20 mouse cellular contexts compared by ENCODE assay signal in genomic region chr10:116930936-116931335, GRCm38 (mm10). TPM values are rescaled to one million over a fixed set of nuclear protein-coding genes. Genes with fewer than 3 reads are reported as not detected.
A peak's percentile ranks its signal among the peaks of the same experiment; 100 is the strongest.
DNase-seq lines count a peak whose midpoint lies in the region; ATAC-seq and TF ChIP-seq lines count a peak whose summit lies in the region.
"Had no signal": no experiment of that assay in that cellular context is flagged by ENCODE, and none has a peak within 500 bp of the region (broad histone marks: within the 10 kb centered on the region; RNA-seq: fewer than 3 reads in every experiment).

No protein-coding gene starts in this region.

- peak; percentile 61; the same call in 1 of the 2 replicates for ATAC-seq in liver, postnatal 0 days
- ATAC-seq: forebrain, embryonic 16.5 days; intestine, embryonic 16.5 days had no signal

- peaks cover 14% of the 10 kb centered on the region; the same call in 1 of the 2 replicates for H3K36me3 ChIP-seq in liver, postnatal 0 days (replicated peaks; ENCODE audit: insufficient read depth, low read length)

- DNase-seq in liver, postnatal 0 days: no peak
- no peak for DNase-seq in liver
- peak; percentile 38 for DNase-seq in R1 (ENCODE audit: low read depth, low spot score)
- DNase-seq in naive thymus-derived CD4-positive, alpha-beta T cell, adult 2 months (ENCODE audit: low read depth): peak; percentile 73
- peak; percentile 36 to 74 for DNase-seq in thymus, postnatal 36 days
- no peak for DNase-seq in frontal cortex, postnatal 36 days (ENCODE audit: low spot score in 2 of 2)
- DNase-seq in left cerebral cortex, postnatal 36 days (ENCODE audit: low spot score in 2 of 2): no peak
- no peak for DNase-seq in embryo, embryonic 9.5 days (ENCODE audit: extremely low spot score)
- DNase-seq: gastrocnemius, postnatal 14 days had no signal

- intact Hi-C loops in left cerebral cortex, postnatal 36 days (cut with DNase I): no loop called here

- no peaks in the 10 kb centered on the region for H3K9me3 ChIP-seq in liver, postnatal 0 days (ENCODE audit: low read length)
- H3K9me3 ChIP-seq: heart, embryonic 10.5 days; limb, embryonic 12.5 days had no signal

- no peak overlapping the region for H3K4me2 ChIP-seq in liver, postnatal 0 days (ENCODE audit: low read depth, low read length)
- H3K4me2 ChIP-seq: limb, embryonic 12.5 days had no signal

- no peaks in the 10 kb centered on the region for H3K4me1 ChIP-seq in liver, postnatal 0 days (ENCODE audit: insufficient read depth)

- H3K4me3 ChIP-seq in liver, postnatal 0 days (ENCODE audit: low read depth, low read length): no peak overlapping the region
- H3K4me3 ChIP-seq: heart, embryonic 10.5 days; limb, embryonic 12.5 days had no signal

- H3K27ac ChIP-seq in liver, postnatal 0 days (ENCODE audit: low read depth): peak overlapping the region; percentile 48; the same call in 1 of the 2 replicates
- H3K27ac ChIP-seq: heart, embryonic 10.5 days; limb, embryonic 12.5 days; macrophage had no signal

- no peak overlapping the region for H3K9ac ChIP-seq in liver, postnatal 0 days (replicated peaks)
- H3K9ac ChIP-seq: limb, embryonic 12.5 days had no signal

- H3K27me3 ChIP-seq in liver, postnatal 0 days (ENCODE audit: insufficient read depth, low read length): no peaks in the 10 kb centered on the region
- H3K27me3 ChIP-seq: CH12.LX; limb, embryonic 12.5 days had no signal

- 56% methylated on average over 6 of the region's 7 CpGs for WGBS in liver, postnatal 0 days (ENCODE audit: insufficient replicate concordance)

- no peak for TF ChIP-seq CTCF in liver, postnatal 0 days (IDR thresholded peaks at IDR 0.05; ENCODE audit: low read depth)

- no peak for TF ChIP-seq EP300 in liver, postnatal 0 days (IDR thresholded peaks at IDR 0.05; ENCODE audit: low read depth)

RNA-seq across cellular contexts. Expression of gene Rab3ip, which starts 19.6 kb away (rescaled TPM):
- polyA plus RNA-seq in liver, postnatal 0 days (2015; fragmentation: Nextera tagmentation; extraction: Ambion mirVana): 15.5 and 17.5 TPM in 2 replicates
- total RNA-seq in left cerebral cortex, postnatal 36 days (2021): 10 to 100 TPM; 41.7 to 50.6 TPM

RNA-seq across cellular contexts. Expression of gene Myrfl, which starts 34.2 kb away (rescaled TPM):
- not detected in 2 replicates for polyA plus RNA-seq in liver, postnatal 0 days (2015; fragmentation: Nextera tagmentation; extraction: Ambion mirVana)
- total RNA-seq in left cerebral cortex, postnatal 36 days (2021): under 1 TPM; 0.15 to 0.25 TPM
- total RNA-seq: CH12.LX; common myeloid progenitor, adult 5-6 weeks had no signal
- polyA plus RNA-seq: macrophage had no signal

RNA-seq across cellular contexts. Expression of gene Gm10271, which starts 41.5 kb away (rescaled TPM):
- not detected in 2 replicates for polyA plus RNA-seq in liver, postnatal 0 days (2015; fragmentation: Nextera tagmentation; extraction: Ambion mirVana)
- not detected for total RNA-seq in left cerebral cortex, postnatal 36 days (2021)
- total RNA-seq: adrenal gland, postnatal 36 days; CH12.LX; common myeloid progenitor, adult 5-6 weeks; gastrocnemius, postnatal 14 days; heart, postnatal 4 days; midbrain, postnatal 0 days had no signal
- polyA plus RNA-seq: forebrain, embryonic 16.5 days; heart, embryonic 10.5 days; intestine, embryonic 16.5 days; limb, embryonic 12.5 days; macrophage; midbrain, postnatal 0 days; stomach, embryonic 14.5 days had no signal

RNA-seq across cellular contexts. Expression of gene Best3, which starts 55.2 kb away (rescaled TPM):
- polyA plus RNA-seq in liver, postnatal 0 days (2015; fragmentation: Nextera tagmentation; extraction: Ambion mirVana): 0.08 TPM in 1 of 2 replicates, not detected in the other
- under 1 TPM; 0.12 to 0.27 TPM for total RNA-seq in left cerebral cortex, postnatal 36 days (2021)
- total RNA-seq: CH12.LX; common myeloid progenitor, adult 5-6 weeks had no signal
- polyA plus RNA-seq: forebrain, embryonic 16.5 days; intestine, embryonic 16.5 days; stomach, embryonic 14.5 days had no signal

Comparison
In these comparisons a context has a peak if more than half of its experiments do, and no peak if none do; other contexts are left out.
1. DNase-seq: peak in R1 (single experiment), naive thymus-derived CD4-positive, alpha-beta T cell, adult 2 months (single experiment) and thymus, postnatal 36 days (2 of 2); none in liver, postnatal 0 days (single experiment), liver (single experiment), frontal cortex, postnatal 36 days (0 of 2), left cerebral cortex, postnatal 36 days (0 of 2) and embryo, embryonic 9.5 days (single experiment).